Mouse (Mus musculus): Measurements from ENCODE around the gene Pth1r. TPM values are rescaled to one million over a fixed set of nuclear protein-coding genes. Genes with fewer than 3 reads are reported as not detected.

Gene Pth1r
- 19.2 and 23.0 TPM in 2 replicates for polyA plus RNA-seq (2016; fragmentation: Nextera tagmentation; extraction: Ambion mirVana)

DNA sequence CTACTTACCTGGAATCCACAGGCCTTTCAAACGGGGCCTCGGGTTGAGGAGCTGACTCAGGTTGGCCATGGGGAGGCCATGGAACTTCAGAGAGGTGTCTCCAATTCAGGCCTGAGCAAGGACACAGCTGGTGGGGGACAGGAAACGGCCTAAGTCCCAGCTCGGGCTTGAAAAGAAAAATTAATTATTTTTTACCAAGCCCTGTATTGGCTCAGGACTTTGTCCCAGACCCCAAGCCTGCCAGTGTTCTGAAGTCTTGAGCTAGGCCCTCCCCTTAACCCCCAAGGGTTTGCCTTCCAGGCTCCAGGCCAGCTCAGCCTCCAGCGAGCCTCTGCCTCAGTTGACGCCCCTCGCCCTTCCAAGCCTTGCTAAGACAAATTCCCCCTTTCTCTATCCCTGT, at the start of gene Pth1r:
Pth1r (minus strand) TSS at position 185 of the 400 bp plus-strand sequence.
- DNase-seq (ENCODE audit: extremely low spot score, low spot score) = no peak
- Histone ChIP-seq H3K4me1 (peaks cover 74% of the 10 kb centered on the region), H3K9me3 (no peaks in the 10 kb centered on the region), H3K4me3 (no peak within 1 kb of the TSS), H3K36me3 (replicated peaks) (no peaks in the 10 kb centered on the region), H3K27me3 (ENCODE audit: poor library complexity, severe bottlenecking) (peaks cover 74% of the 10 kb centered on the region), H3K27ac (peak within 1 kb of the TSS; percentile 35; the same call in 1 of the 2 replicates)
- 63% methylated on average over 7 of the region's 7 CpGs for WGBS

DNA sequence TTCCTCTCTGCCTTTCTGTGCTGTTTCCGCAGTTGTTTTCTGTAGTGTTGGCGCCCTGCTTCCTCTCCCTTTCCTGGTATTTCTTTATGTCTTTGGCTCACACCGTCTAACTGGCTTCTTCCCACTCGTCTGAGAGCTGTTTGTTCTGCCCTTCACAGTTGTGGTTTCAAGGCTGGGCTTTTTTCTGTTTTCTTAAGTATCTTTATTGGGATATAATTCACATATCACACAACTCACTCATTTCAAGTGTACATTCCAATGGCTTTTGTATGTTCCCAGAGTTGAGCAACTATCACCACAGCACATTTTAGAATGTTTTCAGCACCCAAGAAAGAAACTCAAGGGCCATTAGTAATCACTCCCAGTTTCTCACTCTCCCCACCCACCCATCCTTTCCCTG, 43.5 kb upstream of the Pth1r start:
- 79% methylated on average over 4 of the region's 4 CpGs for WGBS
- no peaks in the 10 kb centered on the region for H3K27me3 ChIP-seq (ENCODE audit: poor library complexity, severe bottlenecking)
- H3K36me3 ChIP-seq (replicated peaks) = no peaks in the 10 kb centered on the region
- DNase-seq (ENCODE audit: extremely low spot score, low spot score) = no peak
- H3K4me1 ChIP-seq = no peaks in the 10 kb centered on the region
- no peaks in the 10 kb centered on the region for H3K9me3 ChIP-seq
- no peak overlapping the region for H3K4me3 ChIP-seq
- no peak overlapping the region for H3K27ac ChIP-seq

DNA sequence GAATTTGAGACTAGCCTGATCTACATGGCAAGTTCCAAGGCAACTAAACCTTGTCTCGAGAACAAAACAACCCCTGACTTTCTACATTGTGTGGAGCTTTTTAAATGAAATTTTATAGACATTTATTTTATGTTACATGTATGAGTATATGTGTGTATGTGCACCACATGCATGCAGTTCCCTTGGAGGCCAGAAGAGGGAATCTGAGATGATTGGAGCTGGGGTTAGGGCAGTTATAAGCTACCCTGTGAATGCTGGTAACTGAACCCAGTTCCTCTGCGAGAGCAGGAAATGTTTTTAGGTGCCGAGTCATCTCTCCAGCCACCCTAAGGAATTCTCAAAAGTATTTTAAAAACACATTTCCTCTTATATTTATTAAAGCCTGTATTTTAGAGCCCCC, 41.2 kb upstream of the Pth1r start:
- 91% methylated on average over 3 of the region's 3 CpGs for WGBS
- Histone ChIP-seq H3K4me3 (no peak overlapping the region), H3K27ac (no peak overlapping the region), H3K4me1 (peaks cover 4% of the 10 kb centered on the region; the same call in 1 of the 2 replicates), H3K36me3 (replicated peaks) (no peaks in the 10 kb centered on the region), H3K27me3 (ENCODE audit: poor library complexity, severe bottlenecking) (no peaks in the 10 kb centered on the region), H3K9me3 (no peaks in the 10 kb centered on the region)
- DNase-seq (ENCODE audit: extremely low spot score, low spot score) = no peak

- H3K4me3 ChIP-seq = no peak overlapping the region
- peaks cover 31% of the 10 kb centered on the region for H3K4me1 ChIP-seq
- H3K27me3 ChIP-seq (ENCODE audit: poor library complexity, severe bottlenecking) = peaks cover 31% of the 10 kb centered on the region
- no peaks in the 10 kb centered on the region for H3K36me3 ChIP-seq (replicated peaks)
- no peak for DNase-seq (ENCODE audit: extremely low spot score, low spot score)
- 42% methylated on average over 1 of the region's 1 CpGs for WGBS
- no peak overlapping the region for H3K27ac ChIP-seq
- no peaks in the 10 kb centered on the region for H3K9me3 ChIP-seq
Observed at GRCm38 (mm10) chr9:110783611-110784010, 36.7 kb upstream of the Pth1r start.

- under 1% methylated on average over 23 of the region's 23 CpGs for WGBS
- Histone ChIP-seq H3K36me3 (replicated peaks) (no peaks in the 10 kb centered on the region), H3K9me3 (no peaks in the 10 kb centered on the region), H3K27ac (peak overlapping the region; percentile 84), H3K4me3 (peak overlapping the region; percentile 56), H3K27me3 (ENCODE audit: poor library complexity, severe bottlenecking) (peaks cover 44% of the 10 kb centered on the region), H3K4me1 (peaks cover 31% of the 10 kb centered on the region)
- peak; percentile 78 for DNase-seq (ENCODE audit: extremely low spot score, low spot score)
Observed at GRCm38 (mm10) chr9:110781731-110782130, 34.8 kb upstream of the Pth1r start.

- WGBS = under 1% methylated on average over 43 of the region's 43 CpGs
- H3K36me3 ChIP-seq (replicated peaks) = no peaks in the 10 kb centered on the region
- DNase-seq (ENCODE audit: extremely low spot score, low spot score) = peak; percentile 95
- peak overlapping the region; percentile 56 for H3K4me3 ChIP-seq
- peaks cover 31% of the 10 kb centered on the region for H3K4me1 ChIP-seq
- peak overlapping the region; percentile 84 for H3K27ac ChIP-seq
- H3K9me3 ChIP-seq = no peaks in the 10 kb centered on the region
- H3K27me3 ChIP-seq (ENCODE audit: poor library complexity, severe bottlenecking) = peaks cover 44% of the 10 kb centered on the region
Observed at GRCm38 (mm10) chr9:110781256-110781721, 34.3 kb upstream of the Pth1r start.

DNA sequence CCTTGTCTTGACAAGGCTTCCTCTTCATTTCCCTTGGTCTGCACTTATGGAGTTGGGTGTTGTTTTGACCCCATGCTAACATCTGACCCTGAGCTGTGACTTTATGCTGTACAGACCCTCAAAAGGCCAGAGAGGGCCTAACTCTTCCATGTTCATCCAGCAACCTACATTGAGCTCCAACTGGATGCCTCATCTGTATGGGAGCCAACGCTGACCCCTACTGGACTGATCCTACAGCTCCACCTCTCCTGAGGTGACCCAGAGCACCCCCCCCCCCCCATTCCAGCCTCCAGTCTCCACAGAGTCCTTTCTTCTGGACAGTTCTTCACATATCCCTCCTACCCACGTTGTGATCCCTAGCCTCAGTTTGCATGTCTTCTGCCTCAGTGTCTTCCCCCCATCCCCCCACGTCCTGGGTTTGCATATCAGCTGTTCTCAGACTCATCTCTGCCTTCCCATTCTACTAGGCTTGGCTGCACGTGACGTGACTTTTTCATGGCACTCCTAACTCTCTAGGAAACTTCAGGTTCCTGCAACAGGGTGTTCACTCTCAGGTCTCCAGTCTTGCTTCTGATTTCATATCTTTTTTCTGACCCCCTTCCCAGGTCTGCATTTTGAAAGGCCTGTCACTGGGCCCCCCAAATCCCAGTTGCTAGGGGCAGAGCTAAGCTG, 32.4 kb upstream of the Pth1r start:
- no peaks in the 10 kb centered on the region for H3K36me3 ChIP-seq (replicated peaks)
- peaks cover 49% of the 10 kb centered on the region for H3K27me3 ChIP-seq (ENCODE audit: poor library complexity, severe bottlenecking)
- WGBS = 63% methylated on average over 5 of the region's 5 CpGs
- no peaks in the 10 kb centered on the region for H3K9me3 ChIP-seq
- peaks cover 31% of the 10 kb centered on the region for H3K4me1 ChIP-seq
- no peak overlapping the region for H3K27ac ChIP-seq
- no peak overlapping the region for H3K4me3 ChIP-seq
- DNase-seq (ENCODE audit: extremely low spot score, low spot score) = no peak

DNA sequence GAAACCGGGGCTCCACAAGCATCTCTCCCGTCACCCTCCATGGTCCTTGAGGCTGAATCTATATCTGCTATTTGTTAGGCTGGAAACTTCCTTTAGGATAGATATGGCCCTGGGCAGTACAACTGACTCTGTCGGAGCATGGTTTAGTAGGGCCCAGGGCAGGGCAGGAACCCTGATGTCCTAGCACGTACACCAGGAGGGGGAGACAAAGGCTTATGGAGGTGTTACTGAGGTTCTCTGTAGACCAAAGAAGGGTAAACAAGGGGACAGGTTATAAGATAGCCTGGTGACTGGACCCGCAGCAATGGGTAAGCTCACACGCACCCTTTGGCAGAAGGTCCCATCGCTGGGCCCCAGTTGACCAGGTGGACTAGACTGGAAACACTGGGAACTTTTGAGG, 31.6 kb upstream of the Pth1r start:
- H3K9me3 ChIP-seq = no peaks in the 10 kb centered on the region
- H3K27ac ChIP-seq = no peak overlapping the region
- H3K27me3 ChIP-seq (ENCODE audit: poor library complexity, severe bottlenecking) = peaks cover 49% of the 10 kb centered on the region
- H3K4me1 ChIP-seq = peaks cover 27% of the 10 kb centered on the region
- H3K36me3 ChIP-seq (replicated peaks) = no peaks in the 10 kb centered on the region
- DNase-seq (ENCODE audit: extremely low spot score, low spot score) = no peak
- H3K4me3 ChIP-seq = no peak overlapping the region
- 86% methylated on average over 7 of the region's 7 CpGs for WGBS

DNA sequence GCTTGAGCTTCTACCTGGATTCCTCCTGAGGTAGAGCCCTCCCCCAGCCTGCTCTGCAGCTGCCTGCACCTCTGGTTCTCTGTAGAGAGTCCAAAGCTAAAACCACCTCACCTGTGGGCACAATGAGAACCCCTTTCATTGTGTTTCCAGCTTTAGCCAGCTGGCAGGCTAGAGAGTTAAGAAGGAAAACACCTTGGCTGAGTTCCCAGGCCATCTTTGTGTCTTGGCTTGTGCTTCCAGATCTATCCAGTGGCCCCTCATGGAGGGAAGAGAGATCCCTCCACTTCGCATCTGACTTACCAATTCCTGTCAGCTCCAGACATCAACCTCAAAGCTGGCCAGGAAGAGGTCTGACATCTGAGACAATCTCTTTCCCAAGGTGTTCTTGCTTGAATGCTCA, 31.2 kb upstream of the Pth1r start:
- Histone ChIP-seq H3K9me3 (no peaks in the 10 kb centered on the region), H3K27ac (no peak overlapping the region), H3K27me3 (ENCODE audit: poor library complexity, severe bottlenecking) (peaks cover 49% of the 10 kb centered on the region), H3K4me3 (no peak overlapping the region), H3K36me3 (replicated peaks) (no peaks in the 10 kb centered on the region), H3K4me1 (peaks cover 27% of the 10 kb centered on the region)
- DNase-seq (ENCODE audit: extremely low spot score, low spot score) = no peak
- WGBS = 88% methylated on average over 1 of the region's 1 CpGs

DNA sequence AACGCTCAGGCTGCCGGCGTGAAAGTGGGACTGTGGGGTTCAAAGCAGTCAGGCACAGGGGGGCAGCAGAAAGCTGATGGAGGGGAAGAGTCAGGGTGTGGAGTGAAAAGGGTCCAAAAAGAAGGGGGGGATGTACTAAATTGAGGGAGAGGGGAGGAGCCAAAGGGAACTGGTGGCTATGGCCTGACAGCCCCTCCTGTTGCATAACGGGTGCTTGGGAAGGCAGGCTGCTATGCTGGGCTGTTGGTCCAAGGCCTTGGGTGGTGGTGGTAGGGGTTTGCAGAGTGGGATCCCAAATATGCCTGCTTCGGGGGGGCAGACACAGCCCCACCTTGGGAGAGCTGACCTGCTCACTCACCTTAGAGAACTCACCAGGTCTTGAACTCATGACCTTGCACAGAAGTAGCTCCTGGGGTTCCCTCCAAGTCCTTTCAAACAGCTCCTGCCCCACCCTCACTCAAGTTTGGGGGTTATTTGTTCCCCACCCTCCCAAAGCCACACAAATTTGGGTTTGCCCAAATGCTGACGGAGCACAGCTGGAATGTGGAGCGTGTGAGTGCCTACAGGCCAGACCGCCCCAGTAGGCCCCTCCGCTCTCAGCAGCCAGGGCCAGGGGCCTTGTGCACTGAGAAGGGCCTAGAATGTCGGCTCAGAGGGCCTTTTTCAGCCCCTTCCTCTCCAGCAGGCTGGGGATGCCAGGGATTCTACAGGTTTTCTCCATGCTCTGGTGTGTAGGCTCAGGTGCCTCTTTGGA, 28.5 kb upstream of the Pth1r start:
- Histone ChIP-seq H3K9me3 (no peaks in the 10 kb centered on the region), H3K4me3 (no peak overlapping the region), H3K36me3 (replicated peaks) (no peaks in the 10 kb centered on the region), H3K27ac (no peak overlapping the region), H3K27me3 (ENCODE audit: poor library complexity, severe bottlenecking) (peaks cover 36% of the 10 kb centered on the region), H3K4me1 (peaks cover 8% of the 10 kb centered on the region)
- 87% methylated on average over 10 of the region's 10 CpGs for WGBS
- DNase-seq (ENCODE audit: extremely low spot score, low spot score) = no peak

GRCm38 (mm10) chr9:110774403-110775268, 27.7 kb upstream of the Pth1r start:
- H3K36me3 ChIP-seq (replicated peaks) = no peaks in the 10 kb centered on the region
- WGBS = 80% methylated on average over 15 of the region's 15 CpGs

DNA sequence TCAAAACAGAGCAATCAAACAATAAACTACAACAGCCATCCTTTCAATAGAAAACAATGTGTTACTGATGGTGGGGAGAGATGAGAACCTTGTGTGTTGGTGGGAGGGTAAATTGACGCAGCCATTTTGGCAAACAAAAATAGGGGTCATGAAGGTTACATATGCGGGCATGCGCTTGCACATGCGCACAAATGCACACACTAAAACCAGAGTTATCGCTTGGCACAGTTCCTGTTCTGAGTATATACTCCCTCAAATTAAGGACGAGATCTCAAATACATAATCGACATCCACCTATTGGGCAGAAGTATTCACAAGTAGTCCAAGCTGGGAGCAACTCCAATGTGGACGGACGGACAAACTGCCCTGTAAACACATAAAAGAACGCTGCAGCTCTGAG, 25.4 kb upstream of the Pth1r start:
- 96% methylated on average over 10 of the region's 10 CpGs for WGBS
- Histone ChIP-seq H3K4me1 (no peaks in the 10 kb centered on the region), H3K9me3 (no peaks in the 10 kb centered on the region), H3K27me3 (ENCODE audit: poor library complexity, severe bottlenecking) (peaks cover 6% of the 10 kb centered on the region; the same call in 1 of the 2 replicates), H3K27ac (no peak overlapping the region), H3K4me3 (no peak overlapping the region), H3K36me3 (replicated peaks) (no peaks in the 10 kb centered on the region)
- no peak for DNase-seq (ENCODE audit: extremely low spot score, low spot score)

More at GRCm38 (mm10) chr9:110774403-110775268, 27.7 kb upstream of the Pth1r start:
- H3K4me3 ChIP-seq = no peak overlapping the region
- peaks cover 28% of the 10 kb centered on the region for H3K27me3 ChIP-seq (ENCODE audit: poor library complexity, severe bottlenecking)
- DNase-seq (ENCODE audit: extremely low spot score, low spot score) = no peak
- H3K27ac ChIP-seq = no peak overlapping the region
- H3K4me1 ChIP-seq = peaks cover 6% of the 10 kb centered on the region; the same call in 1 of the 2 replicates
- H3K9me3 ChIP-seq = no peaks in the 10 kb centered on the region
